Mouse (Mus musculus) NIH3T3 (cell line): ENCODE results near the gene Trpv3.

Experiments
- DNase-seq: peaks from one replicate; pipeline ENCODE4 v3.0.0-alpha.2; 2012; ENCODE audit warnings: low read depth

Gene Trpv3

DNA sequence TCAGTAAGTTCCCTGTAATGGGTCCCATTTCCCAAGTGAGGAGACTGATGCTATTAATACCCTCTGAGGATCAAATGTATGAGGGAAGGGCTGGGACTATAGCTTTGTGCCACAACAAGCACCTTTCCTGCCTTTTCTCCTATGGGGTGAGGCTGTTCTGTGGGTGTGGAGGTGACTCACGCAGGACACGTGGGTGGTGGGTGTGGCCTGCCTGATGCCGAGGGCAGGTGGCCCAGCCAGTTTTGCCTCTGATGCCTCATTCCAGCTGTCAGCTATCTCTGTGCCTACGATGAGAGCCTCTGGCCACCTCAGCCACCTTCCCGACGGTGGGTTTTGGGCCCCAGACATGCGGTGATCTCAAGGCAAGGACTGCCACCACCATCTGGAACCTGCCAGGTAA lies at the start of gene Trpv3:
Trpv3 (plus strand) TSS at position 122 of the 400 bp plus-strand sequence.
- no peak for DNase-seq

DNA sequence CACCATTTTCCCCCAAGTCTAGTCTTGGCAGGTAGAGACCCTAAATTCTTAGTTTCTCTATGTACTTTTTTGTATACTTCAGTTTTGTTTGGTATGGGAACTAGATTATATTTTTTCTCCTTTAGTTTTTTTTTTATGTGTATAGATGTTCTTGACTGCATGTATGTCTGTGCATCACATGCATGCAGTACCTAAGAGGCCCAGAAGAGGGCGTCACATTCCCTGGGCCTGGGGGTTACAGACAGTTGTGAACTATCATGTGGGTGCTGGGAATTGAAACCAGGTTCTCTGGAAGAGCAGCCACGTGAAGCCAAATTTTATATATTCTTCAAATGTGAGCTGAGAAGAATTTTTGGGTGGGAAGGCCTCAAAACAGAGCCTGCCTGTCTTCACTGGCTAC lies 47.5 kb upstream of the Trpv3 start:
- DNase-seq, result no peak

DNA sequence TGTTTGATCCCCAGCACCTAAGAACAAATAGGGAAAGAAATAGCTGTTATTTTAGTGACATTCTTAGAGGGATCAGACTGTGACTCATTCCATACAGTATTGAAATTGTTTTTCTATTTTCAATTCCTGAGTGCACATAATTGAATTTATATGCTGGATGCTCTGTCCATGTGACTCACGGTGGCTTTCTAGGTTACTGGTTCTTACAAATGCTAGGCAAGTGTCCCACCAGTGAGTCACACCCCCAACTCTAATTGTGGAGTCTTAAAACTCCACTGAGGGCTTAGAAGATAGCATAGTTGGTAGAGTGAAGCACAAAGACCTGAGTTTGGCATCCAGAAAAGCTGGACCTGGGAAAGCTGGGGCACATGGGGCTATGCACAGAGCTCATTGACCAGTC lies 46.5 kb upstream of the Trpv3 start:
- DNase-seq, result peak; percentile 62

GRCm38 (mm10) chr11:73222846-73223245 lies 44.3 kb upstream of the Trpv3 start:
- no peak for DNase-seq

- peak; percentile 58 for DNase-seq
Measured at GRCm38 (mm10) chr11:73223966-73224365, 43.2 kb upstream of the Trpv3 start.

GRCm38 (mm10) chr11:73225856-73226255 lies 41.3 kb upstream of the Trpv3 start:
- DNase-seq, result no peak

- no peak for DNase-seq
Measured at GRCm38 (mm10) chr11:73228881-73229280, 38.3 kb upstream of the Trpv3 start.

- no peak for DNase-seq
Measured at GRCm38 (mm10) chr11:73230081-73230480, 37.1 kb upstream of the Trpv3 start.

DNA sequence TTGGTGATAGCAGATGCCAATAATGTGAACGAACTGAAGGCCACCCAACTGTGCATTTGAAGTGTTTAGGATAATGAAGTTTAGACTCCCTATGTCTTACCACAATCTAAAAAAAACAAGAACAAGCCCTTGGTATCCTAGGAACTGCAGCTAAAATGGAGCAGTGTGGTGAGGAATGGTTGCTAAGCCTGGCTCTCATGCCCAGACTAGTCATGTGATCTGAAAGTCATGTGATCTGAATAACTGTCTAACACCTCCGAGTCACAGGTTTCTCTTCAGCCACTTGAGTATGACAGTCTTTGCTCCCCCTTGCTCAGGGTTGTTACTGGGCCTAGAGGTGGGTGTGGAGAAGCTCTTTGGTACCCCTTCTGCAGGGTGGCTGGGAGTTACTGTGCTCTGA lies 34.7 kb upstream of the Trpv3 start:
- peak; percentile 15 for DNase-seq

DNA sequence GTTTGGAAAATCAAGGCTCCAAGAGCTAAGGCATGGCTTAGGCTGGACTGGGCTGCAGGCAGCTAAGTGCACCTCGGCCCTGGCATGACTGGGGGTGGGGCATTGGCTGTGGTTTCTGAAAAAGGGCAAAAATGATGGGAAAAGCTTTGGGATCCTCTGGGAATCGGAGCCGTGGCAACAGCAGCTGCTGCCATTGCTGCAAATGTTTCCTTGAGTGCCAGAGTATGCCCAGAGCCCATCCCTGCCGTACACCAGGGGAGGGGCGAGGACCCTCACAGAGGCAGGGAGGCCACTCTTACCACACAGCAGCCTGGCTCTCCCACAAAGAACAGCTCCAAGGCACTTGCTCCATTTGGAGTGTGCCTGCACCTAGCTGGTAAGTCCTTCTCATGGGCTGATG lies 33.2 kb upstream of the Trpv3 start, which contains the start of gene Trpv1:
Trpv1 (plus strand) TSS at position 301 of the 400 bp plus-strand sequence.
- no peak for DNase-seq

GRCm38 (mm10) chr11:73235990-73236701 lies 31.0 kb upstream of the Trpv3 start:
- peak; percentile 80 for DNase-seq

- DNase-seq, result peak; percentile 44
Measured at GRCm38 (mm10) chr11:73236731-73237130, 30.5 kb upstream of the Trpv3 start.

DNA sequence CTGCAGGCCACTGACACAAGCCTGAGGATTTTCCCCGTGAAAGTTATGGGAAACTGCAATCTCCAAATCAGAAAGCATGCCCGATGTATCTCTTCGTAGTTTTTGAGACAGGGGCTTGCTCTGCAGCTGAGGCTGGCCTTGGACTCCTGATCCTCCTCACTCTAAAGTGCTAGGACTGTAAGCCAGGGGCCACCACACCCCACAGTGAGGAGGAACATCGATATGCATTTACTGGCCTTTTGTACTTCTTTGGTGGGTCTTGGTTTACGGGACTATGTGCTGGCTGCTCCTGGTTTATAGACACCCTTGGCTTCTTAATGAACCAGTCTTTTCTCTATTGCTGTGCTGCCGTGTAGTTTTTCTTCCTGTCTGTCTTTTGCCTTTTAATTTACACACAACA lies 25.0 kb upstream of the Trpv3 start:
- DNase-seq, result no peak

- no peak for DNase-seq
Measured at GRCm38 (mm10) chr11:73242777-73243176, 24.4 kb upstream of the Trpv3 start.

DNA sequence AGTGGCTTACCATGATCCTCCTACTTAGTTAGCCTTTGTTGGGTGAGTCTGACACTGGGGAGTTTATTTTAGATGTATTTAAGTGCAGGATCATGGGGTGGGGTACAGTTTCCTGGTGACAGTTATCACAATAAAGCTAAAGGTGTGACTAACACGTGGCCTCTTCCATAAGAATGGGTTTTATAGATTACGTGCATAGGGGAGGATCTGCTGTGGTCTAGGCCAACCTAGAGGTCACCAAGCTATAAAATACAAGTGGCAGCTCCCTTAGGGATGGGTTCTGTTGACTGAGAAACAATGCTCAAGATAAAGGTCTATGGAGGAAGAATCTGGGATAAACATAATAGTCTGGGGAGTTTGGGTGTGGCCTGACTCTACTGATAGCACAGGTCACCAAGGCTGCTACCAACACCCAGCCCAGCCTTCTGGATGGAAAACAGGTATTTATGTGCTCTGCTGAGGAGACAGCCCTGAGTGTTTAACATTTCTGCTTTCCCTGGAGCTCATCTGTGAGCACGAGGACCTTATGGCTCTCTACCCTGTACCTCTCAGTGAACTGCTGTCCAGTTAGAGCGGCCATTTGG lies 9.7 kb upstream of the Trpv3 start:
- no peak for DNase-seq

DNA sequence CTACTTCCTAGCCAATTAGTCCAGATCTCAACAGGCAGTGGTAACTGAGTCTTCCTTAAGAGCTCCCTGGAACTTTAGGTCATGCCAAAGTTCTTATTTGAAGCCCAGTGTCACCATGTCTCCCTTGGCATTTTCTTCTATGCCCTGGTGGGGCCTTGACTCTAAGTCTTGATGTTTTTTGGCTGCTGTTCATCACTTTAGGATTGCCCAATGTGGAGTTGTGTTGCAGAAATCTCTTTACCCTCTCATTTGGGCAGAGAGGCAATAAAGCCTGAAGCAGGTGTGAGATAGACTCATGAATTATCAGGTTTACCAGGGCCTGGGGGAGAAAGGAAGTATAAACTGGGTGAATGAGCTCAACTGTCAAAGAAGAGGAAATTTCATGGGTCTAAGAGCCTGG lies 8.5 kb upstream of the Trpv3 start:
- DNase-seq, result no peak

- no peak for DNase-seq
Measured at GRCm38 (mm10) chr11:73260457-73260856, 6.7 kb upstream of the Trpv3 start.

DNA sequence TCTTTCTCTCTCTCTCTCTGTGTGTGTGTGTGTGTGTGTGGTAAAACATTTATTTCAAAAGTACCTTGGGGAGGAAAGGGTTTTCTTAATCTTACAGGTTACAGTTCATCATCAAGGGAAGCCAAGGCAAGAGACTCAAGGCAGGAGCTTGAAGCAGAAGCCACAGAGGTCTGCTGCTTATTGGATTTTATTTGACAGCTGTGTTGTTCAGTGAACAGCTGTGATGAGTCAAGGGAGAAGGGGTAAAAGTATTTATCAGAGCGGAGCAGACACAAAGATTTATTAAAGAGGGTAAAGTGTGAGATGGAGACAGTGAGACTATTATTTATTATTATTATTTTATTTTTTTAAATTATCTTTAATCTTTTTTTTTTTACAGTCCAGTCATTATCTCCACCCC lies 5.8 kb upstream of the Trpv3 start:
- DNase-seq, result no peak

DNA sequence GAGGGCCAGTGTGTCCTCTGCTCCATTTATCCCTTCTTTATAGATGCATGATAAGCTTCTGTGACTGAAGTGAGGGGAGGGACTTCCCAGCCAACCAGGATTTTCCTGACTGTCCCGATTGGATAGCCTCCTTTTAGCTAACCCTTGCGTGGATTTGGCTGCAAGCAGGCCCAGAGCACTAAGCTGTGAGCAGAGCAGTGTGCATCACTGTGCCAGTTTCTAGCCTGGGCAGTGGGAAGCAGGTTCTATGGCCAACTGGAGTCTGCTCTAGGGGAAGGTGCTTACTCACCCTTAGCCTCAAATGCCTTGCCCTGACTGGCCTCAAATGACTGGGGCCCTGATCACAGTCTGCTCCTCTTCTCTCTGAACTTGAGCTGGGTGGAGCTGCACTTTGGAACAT lies 7.6 kb downstream of the Trpv3 start:
- DNase-seq, result no peak

DNA sequence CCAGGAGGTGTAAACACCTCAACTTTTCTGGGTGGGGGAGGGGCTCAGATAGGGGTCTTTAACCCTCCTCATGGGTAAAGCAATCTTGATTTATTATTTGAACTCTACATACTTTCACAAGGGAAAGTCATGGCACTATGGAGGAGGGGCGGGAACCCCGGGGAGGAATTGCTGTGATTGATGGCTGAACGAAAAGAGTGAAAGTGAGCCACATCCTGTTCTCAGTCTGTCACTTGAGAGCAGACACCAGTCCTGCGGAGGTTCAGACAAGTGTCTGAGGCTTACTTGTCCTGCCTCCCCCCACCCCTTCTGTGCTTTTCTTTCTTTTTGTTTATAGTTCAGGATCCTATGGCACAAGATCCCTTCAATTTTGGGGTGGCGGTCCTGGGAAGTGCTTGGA lies 13.5 kb downstream of the Trpv3 start:
- no peak for DNase-seq

DNA sequence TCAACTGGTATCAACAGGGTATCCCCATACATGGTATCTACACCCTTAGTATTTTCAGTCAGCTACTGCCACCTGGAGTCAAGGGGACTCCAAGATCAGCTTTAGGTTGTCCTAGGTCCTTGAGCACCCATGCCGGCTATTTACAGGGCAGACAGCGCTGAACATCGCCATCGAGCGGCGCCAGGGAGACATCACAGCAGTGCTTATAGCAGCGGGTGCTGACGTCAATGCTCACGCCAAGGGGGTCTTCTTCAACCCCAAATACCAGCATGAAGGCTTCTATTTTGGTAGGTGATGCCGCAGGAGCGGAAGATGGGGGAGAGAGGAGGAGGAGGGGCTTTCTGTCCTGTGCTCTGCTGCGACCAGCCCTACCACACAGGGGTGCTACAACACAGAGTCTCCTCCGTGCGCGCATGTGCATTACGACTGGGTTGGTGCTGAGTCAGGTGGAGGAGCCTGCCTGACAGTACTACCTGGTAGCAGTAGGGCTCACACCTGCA lies 14.4 kb downstream of the Trpv3 start:
- DNase-seq, result peak; percentile 77

DNA sequence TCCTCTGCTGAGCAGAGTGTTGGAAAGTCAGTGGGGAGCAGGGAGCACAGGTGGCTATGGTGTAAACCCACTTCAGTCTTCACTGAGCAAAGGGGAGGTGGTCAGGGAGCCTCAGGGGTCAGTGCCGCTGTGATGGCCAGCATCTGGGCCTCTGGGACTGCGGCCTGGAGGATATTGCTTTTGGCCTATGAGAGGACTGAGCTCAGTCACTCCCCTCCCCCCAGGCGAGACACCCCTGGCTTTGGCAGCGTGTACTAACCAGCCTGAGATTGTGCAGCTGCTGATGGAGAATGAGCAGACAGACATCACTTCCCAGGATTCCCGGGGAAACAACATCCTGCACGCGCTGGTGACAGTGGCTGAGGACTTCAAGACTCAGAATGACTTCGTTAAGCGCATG lies 16.2 kb downstream of the Trpv3 start:
- DNase-seq, result no peak

- peak; percentile 54 for DNase-seq
Measured at GRCm38 (mm10) chr11:73283926-73284325, 16.7 kb downstream of the Trpv3 start.

DNA sequence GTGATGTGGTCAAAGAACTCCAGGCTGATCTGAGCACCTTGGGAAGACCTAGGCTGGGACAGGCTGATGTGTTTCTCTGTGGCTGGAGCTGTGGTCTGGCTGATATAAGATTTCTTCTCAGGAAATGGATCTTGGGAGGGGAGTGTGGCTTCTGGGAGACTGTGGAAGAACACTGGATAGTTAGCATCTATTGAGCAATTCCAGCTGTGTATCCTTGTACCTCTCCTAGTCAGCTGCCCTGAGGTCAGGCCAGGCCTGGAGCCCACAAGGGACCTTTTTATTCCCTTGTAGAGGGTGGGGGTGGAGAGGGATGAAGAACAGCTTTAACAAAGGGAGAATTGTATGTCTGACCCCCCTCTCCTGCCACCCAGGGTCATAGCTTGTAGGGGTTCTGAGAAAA lies 17.2 kb downstream of the Trpv3 start:
- DNase-seq, result peak; percentile 56
